Mouse (Mus musculus): ENCODE measurements around the gene Unc93b1. TPM values are rescaled to one million over a fixed set of nuclear protein-coding genes. Genes with fewer than 3 reads are reported as not detected.

Unc93b1 gene
- polyA plus RNA-seq, 1 experiment from 2014 or later, result 14.8 TPM

GRCm38 (mm10) chr19:3925859-3926258 lies 9.1 kb upstream of the Unc93b1 start:
- WGBS, result 76% methylated on average over 6 of the region's 6 CpGs
- no peak overlapping the region for H3K9ac ChIP-seq
- no peak for DNase-seq

GRCm38 (mm10) chr19:3926279-3926678 lies 8.7 kb upstream of the Unc93b1 start:
- TF ChIP-seq CTCF (IDR thresholded peaks at IDR 0.05; ENCODE audit: low read depth), result peak; percentile 49
- Histone ChIP-seq H3K9me3 (ENCODE audit: low read depth, low read length) (no peaks in the 10 kb centered on the region), H3K36me3 (ENCODE audit: insufficient read depth) (no peaks in the 10 kb centered on the region), H3K27ac (ENCODE audit: low read depth) (no peak overlapping the region), H3K27me3 (ENCODE audit: insufficient read depth, low read length) (no peaks in the 10 kb centered on the region), H3K4me3 (ENCODE audit: low read depth, low read length) (no peak overlapping the region), H3K4me2 (no peak overlapping the region), H3K9ac (no peak overlapping the region), H3K4me1 (ENCODE audit: insufficient read depth) (peaks cover 16% of the 10 kb centered on the region)
- no peak for ATAC-seq (ENCODE audit: insufficient read depth)
- DNase-seq, result peak; percentile 25
- 45% methylated on average over 3 of the region's 3 CpGs for WGBS

More at GRCm38 (mm10) chr19:3925859-3926258, 9.1 kb upstream of the Unc93b1 start:
- no peak for ATAC-seq (ENCODE audit: insufficient read depth)
- Histone ChIP-seq H3K4me3 (ENCODE audit: low read depth, low read length) (no peak overlapping the region), H3K4me2 (no peak overlapping the region), H3K36me3 (ENCODE audit: insufficient read depth) (no peaks in the 10 kb centered on the region), H3K27ac (ENCODE audit: low read depth) (no peak overlapping the region), H3K27me3 (ENCODE audit: insufficient read depth, low read length) (no peaks in the 10 kb centered on the region), H3K4me1 (ENCODE audit: insufficient read depth) (peaks cover 16% of the 10 kb centered on the region), H3K9me3 (ENCODE audit: low read depth, low read length) (no peaks in the 10 kb centered on the region)
- no peak for TF ChIP-seq CTCF (IDR thresholded peaks at IDR 0.05; ENCODE audit: low read depth)

- Histone ChIP-seq H3K27me3 (ENCODE audit: insufficient read depth, low read length) (no peaks in the 10 kb centered on the region), H3K9ac (no peak overlapping the region), H3K36me3 (ENCODE audit: insufficient read depth) (no peaks in the 10 kb centered on the region), H3K27ac (ENCODE audit: low read depth) (no peak overlapping the region), H3K4me3 (ENCODE audit: low read depth, low read length) (no peak overlapping the region), H3K9me3 (ENCODE audit: low read depth, low read length) (no peaks in the 10 kb centered on the region), H3K4me1 (ENCODE audit: insufficient read depth) (peaks cover 16% of the 10 kb centered on the region), H3K4me2 (no peak overlapping the region)
- WGBS, result 63% methylated on average over 6 of the region's 6 CpGs
- DNase-seq, result no peak
- no peak for TF ChIP-seq CTCF (IDR thresholded peaks at IDR 0.05; ENCODE audit: low read depth)
- ATAC-seq (ENCODE audit: insufficient read depth), result no peak
Observed at GRCm38 (mm10) chr19:3926685-3927084, 8.3 kb upstream of the Unc93b1 start.

- Histone ChIP-seq H3K27me3 (ENCODE audit: insufficient read depth, low read length) (no peaks in the 10 kb centered on the region), H3K9ac (no peak overlapping the region), H3K9me3 (ENCODE audit: low read depth, low read length) (no peaks in the 10 kb centered on the region), H3K27ac (ENCODE audit: low read depth) (no peak overlapping the region), H3K4me2 (no peak overlapping the region), H3K4me1 (ENCODE audit: insufficient read depth) (peaks cover 16% of the 10 kb centered on the region), H3K4me3 (ENCODE audit: low read depth, low read length) (no peak overlapping the region), H3K36me3 (ENCODE audit: insufficient read depth) (no peaks in the 10 kb centered on the region)
- TF ChIP-seq CTCF (IDR thresholded peaks at IDR 0.05; ENCODE audit: low read depth), result no peak
- WGBS, result 85% methylated on average over 4 of the region's 4 CpGs
- no peak for ATAC-seq (ENCODE audit: insufficient read depth)
- DNase-seq, result no peak
Observed at GRCm38 (mm10) chr19:3927989-3928388, 7.0 kb upstream of the Unc93b1 start.

GRCm38 (mm10) chr19:3928779-3929178 lies 6.2 kb upstream of the Unc93b1 start:
- DNase-seq, result no peak
- Histone ChIP-seq H3K36me3 (ENCODE audit: insufficient read depth) (no peaks in the 10 kb centered on the region), H3K4me2 (peak overlapping the region; percentile 27; the same call in 1 of the 2 replicates), H3K9ac (no peak overlapping the region), H3K27me3 (ENCODE audit: insufficient read depth, low read length) (no peaks in the 10 kb centered on the region), H3K9me3 (ENCODE audit: low read depth, low read length) (no peaks in the 10 kb centered on the region), H3K4me3 (ENCODE audit: low read depth, low read length) (no peak overlapping the region), H3K4me1 (ENCODE audit: insufficient read depth) (peaks cover 16% of the 10 kb centered on the region), H3K27ac (ENCODE audit: low read depth) (peak overlapping the region; percentile 89; the same call in 1 of the 2 replicates)
- ATAC-seq (ENCODE audit: insufficient read depth), result no peak
- 82% methylated on average over 4 of the region's 4 CpGs for WGBS
- no peak for TF ChIP-seq CTCF (IDR thresholded peaks at IDR 0.05; ENCODE audit: low read depth)

GRCm38 (mm10) chr19:3929211-3929941 lies 5.6 kb upstream of the Unc93b1 start, which contains the start of gene Aldh3b1:
Gene Aldh3b1 (minus strand): TSS chr19:3929808.
- WGBS, result 32% methylated on average over 12 of the region's 12 CpGs
- peak; percentile 73 for ATAC-seq (ENCODE audit: insufficient read depth)
- DNase-seq, result peak; percentile 87
- Histone ChIP-seq H3K4me1 (ENCODE audit: insufficient read depth) (peaks cover 16% of the 10 kb centered on the region), H3K27ac (ENCODE audit: low read depth) (peak within 1 kb of the TSS; percentile 89), H3K9ac (no peak within 1 kb of the TSS), H3K27me3 (ENCODE audit: insufficient read depth, low read length) (no peaks in the 10 kb centered on the region), H3K4me2 (peak within 1 kb of the TSS; percentile 27; the same call in 1 of the 2 replicates), H3K36me3 (ENCODE audit: insufficient read depth) (no peaks in the 10 kb centered on the region), H3K4me3 (ENCODE audit: low read depth, low read length) (no peak within 1 kb of the TSS), H3K9me3 (ENCODE audit: low read depth, low read length) (no peaks in the 10 kb centered on the region)
- TF ChIP-seq CTCF (IDR thresholded peaks at IDR 0.05; ENCODE audit: low read depth), result no peak

GRCm38 (mm10) chr19:3930262-3931057 lies 4.5 kb upstream of the Unc93b1 start:
- Histone ChIP-seq H3K9me3 (ENCODE audit: low read depth, low read length) (no peaks in the 10 kb centered on the region), H3K27me3 (ENCODE audit: insufficient read depth, low read length) (no peaks in the 10 kb centered on the region), H3K27ac (ENCODE audit: low read depth) (peak overlapping the region; percentile 89), H3K9ac (no peak overlapping the region), H3K4me1 (ENCODE audit: insufficient read depth) (peaks cover 19% of the 10 kb centered on the region), H3K4me2 (peak overlapping the region; percentile 27; the same call in 1 of the 2 replicates), H3K4me3 (ENCODE audit: low read depth, low read length) (no peak overlapping the region), H3K36me3 (ENCODE audit: insufficient read depth) (no peaks in the 10 kb centered on the region)
- ATAC-seq (ENCODE audit: insufficient read depth) (no peak), DNase-seq (peak; percentile 61)
- no peak for TF ChIP-seq CTCF (IDR thresholded peaks at IDR 0.05; ENCODE audit: low read depth)
- WGBS, result 52% methylated on average over 21 of the region's 21 CpGs
